Mouse (Mus musculus) c-Kit-positive CD71-positive TER-119-positive erythroid progenitor cells, embryonic 14.5 days (primary cell): ENCODE results near the gene Zfp819.
"Not testable (repeated sequence)": the region's sequence is repeated elsewhere in the genome, so short reads cannot be mapped to it uniquely, and the experiment has no call there.

Experiments used
- DNase-seq: peaks from one replicate; pipeline ENCODE4 v3.0.0-alpha.2; 2013; ENCODE audit warnings: low spot score

Gene Zfp819

GRCm38 (mm10) chr7:43643046-43643652 lies 36.2 kb downstream of the Zfp819 start:
- DNase-seq = no peak

DNA sequence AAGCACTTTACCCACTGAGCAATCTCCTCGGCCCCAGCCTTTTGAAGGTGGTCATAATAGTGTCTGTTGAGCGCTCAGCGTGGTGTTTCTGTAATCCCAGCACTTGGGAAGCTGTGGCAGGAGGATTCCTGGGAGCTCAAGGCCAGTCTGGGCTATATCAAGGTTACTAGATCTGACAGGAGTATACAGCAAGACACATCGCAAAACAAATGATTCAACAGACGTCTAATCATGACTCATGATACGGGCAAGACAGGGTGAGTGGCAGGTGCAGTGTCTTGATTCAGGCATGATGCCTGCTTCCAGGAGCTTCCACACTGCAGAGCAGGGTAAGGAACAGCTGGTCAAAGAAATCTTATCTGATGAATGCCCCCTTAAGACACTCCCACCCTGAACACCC lies 45.7 kb downstream of the Zfp819 start:
- DNase-seq = no peak

DNA sequence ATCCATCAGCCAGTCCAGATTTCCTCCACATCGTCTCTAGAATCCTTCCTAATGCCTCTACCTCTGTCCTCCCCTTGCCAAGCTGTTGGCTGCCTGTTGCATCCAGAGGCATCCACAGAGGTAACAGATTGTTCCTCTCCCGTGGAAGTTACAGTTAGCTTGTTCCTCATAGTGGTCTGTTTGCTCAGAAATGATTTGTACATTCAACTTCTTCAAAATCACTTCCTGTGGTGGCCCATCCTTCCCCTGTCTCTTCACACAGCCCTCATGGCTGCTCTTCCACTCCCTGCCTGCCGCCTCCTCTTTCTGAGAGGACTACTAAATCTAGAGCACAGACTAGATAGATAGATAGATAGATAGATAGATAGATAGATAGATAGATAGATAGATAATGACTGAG lies 47.5 kb downstream of the Zfp819 start:
- DNase-seq = no peak

DNA sequence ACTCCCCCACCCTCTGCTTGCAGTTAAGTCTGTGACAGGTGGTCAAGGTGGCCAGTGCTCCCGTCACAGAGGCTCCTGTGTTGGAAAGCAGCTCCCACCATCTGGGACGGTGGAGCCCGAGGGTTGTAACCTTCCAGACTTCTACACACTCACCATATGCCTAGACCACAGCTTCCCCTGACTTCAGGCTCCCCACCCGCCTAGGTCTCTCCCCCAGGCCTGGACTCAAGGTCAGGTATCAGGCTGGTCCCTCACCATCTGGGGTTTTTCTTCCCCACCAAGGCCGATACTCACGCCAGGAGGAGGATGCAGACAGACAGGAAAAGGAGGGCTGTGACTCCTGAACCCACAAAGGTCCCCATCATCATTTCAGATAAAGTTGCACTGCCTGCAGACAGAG lies 49.3 kb downstream of the Zfp819 start:
- no peak for DNase-seq

DNA sequence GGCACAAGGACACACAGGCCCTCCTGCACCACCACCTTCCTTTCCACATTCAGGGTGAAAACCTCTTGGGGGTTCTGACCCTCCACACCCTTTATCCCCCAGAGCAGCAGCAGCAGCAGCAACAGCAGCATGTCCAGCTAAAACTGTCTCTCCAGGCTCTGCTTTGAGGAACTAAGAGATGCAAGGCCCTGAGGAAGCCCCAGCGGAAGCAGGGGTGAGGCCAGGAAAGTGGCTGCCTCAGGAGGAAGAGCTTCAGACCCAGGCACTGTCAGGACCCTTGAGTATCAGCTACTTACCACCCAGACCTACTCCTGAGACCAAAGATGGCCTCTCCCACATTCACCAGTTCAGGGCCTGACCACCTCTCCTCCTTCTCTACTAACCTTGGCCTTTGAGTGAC lies 53.0 kb downstream of the Zfp819 start, which contains the start of gene Siglece:
TSS of gene Siglece (minus strand) at position 160 of the 400 bp plus-strand sequence.
- no peak for DNase-seq

DNA sequence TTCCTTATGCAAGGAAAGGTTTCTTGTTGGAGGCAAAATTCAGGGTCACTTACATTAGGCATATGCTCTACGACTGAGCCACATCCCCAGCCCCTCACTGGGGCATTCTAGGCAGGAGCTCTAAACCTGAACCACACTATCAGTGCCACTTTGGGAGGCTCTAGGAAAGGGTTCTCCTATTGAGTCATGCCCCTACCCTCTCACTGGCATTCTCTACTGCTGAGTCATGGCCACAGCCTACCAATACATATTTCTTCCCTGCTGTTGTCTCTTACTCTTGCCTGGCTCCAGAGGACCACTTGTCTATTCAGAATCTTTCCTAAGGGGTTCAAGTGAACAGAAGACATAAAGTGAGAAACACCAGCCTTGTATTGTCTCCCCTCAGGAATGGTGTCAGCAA lies 55.8 kb downstream of the Zfp819 start:
- no peak for DNase-seq

- not testable (repeated sequence) for DNase-seq
Observed at GRCm38 (mm10) chr7:43667221-43667620, 60.3 kb downstream of the Zfp819 start.
